Mouse (Mus musculus) liver, embryonic 12.5 days (tissue): ENCODE measurements around the gene Thsd7a. TPM values are rescaled to one million over a fixed set of nuclear protein-coding genes. Genes with fewer than 3 reads are reported as not detected.

Experiments
- ATAC-seq: fragments of 200-750 bp; cut with Nextera tagmentation; 2 replicates; pipeline ENCODE4 v1.8.0; 2017; ENCODE audit warnings: moderate number of reproducible peaks, mild to moderate bottlenecking, moderate library complexity
- H3K27ac ChIP-seq: fragments of 300-500 bp; sonication (generic); 2 replicates; pipeline ENCODE4 v1.5.1; 2016; ENCODE audit warnings: mild to moderate bottlenecking
- H3K27me3 ChIP-seq: fragments of 300-500 bp; sonication (generic); replicated peaks from 2 replicates; pipeline ENCODE4 v1.6.1; 2016; ENCODE audit warnings: mild to moderate bottlenecking, moderate library complexity
- H3K36me3 ChIP-seq: fragments of 300-500 bp; sonication (generic); 2 replicates; pipeline ENCODE4 v1.6.1; 2016; ENCODE audit warnings: mild to moderate bottlenecking, moderate library complexity
- H3K4me1 ChIP-seq: fragments of 300-500 bp; sonication (generic); 2 replicates; pipeline ENCODE4 v1.6.1; 2016
- H3K4me2 ChIP-seq: fragments of 300-500 bp; sonication (generic); 2 replicates; pipeline ENCODE4 v1.6.1; 2016; ENCODE audit warnings: mild to moderate bottlenecking, moderate library complexity
- H3K4me3 ChIP-seq: fragments of 300-500 bp; sonication (generic); 2 replicates; pipeline ENCODE4 v1.5.1; 2016; ENCODE audit warnings: mild to moderate bottlenecking, moderate library complexity
- H3K9ac ChIP-seq: fragments of 300-500 bp; sonication (generic); 2 replicates; pipeline ENCODE4 v1.6.1; 2016; ENCODE audit warnings: mild to moderate bottlenecking, moderate library complexity
- H3K9me3 ChIP-seq: fragments of 300-500 bp; sonication (generic); replicated peaks from 2 replicates; pipeline ENCODE4 v1.6.1; 2016; ENCODE audit warnings: mild to moderate bottlenecking, moderate library complexity
- WGBS: fragments of 180-500 bp; shearing (Covaris S2); methylation state at CpG from one replicate; pipeline ENCODE4 v1.1.7; 2016; ENCODE audit not compliant: insufficient replicate concordance; 5-methylcytosine and 5-hydroxymethylcytosine counted together
- polyA plus RNA-seq: library from polyadenylated mRNA; unstranded; fragments of >200 nt; fragmentation: Nextera tagmentation; extraction: Ambion mirVana; gene quantifications from 2 replicates; pipeline ENCODE4 v1.2.1, GENCODE M21; 2016

Gene Thsd7a
- polyA plus RNA-seq, 1 experiment from 2014 or later = 0.31 TPM

- H3K4me3 ChIP-seq = no peak overlapping the region
- no peak overlapping the region for H3K27ac ChIP-seq
- ATAC-seq = no peak
- H3K4me1 ChIP-seq = no peaks in the 10 kb centered on the region
- no peak overlapping the region for H3K9ac ChIP-seq
- no peaks in the 10 kb centered on the region for H3K36me3 ChIP-seq
- 30% methylated on average over 5 of the region's 5 CpGs for WGBS
- no peaks in the 10 kb centered on the region for H3K9me3 ChIP-seq
- no peak overlapping the region for H3K4me2 ChIP-seq
- no peaks in the 10 kb centered on the region for H3K27me3 ChIP-seq
These were observed 398.5 kb downstream of the Thsd7a start for GRCm38 (mm10) chr6:12350753-12351152.

GRCm38 (mm10) chr6:12349105-12349759 lies 400.0 kb downstream of the Thsd7a start:
- no peak overlapping the region for H3K4me2 ChIP-seq
- no peaks in the 10 kb centered on the region for H3K27me3 ChIP-seq
- no peak for ATAC-seq
- no peak overlapping the region for H3K4me3 ChIP-seq
- H3K4me1 ChIP-seq = no peaks in the 10 kb centered on the region
- 56% methylated on average over 3 of the region's 3 CpGs for WGBS
- H3K36me3 ChIP-seq = no peaks in the 10 kb centered on the region
- no peak overlapping the region for H3K9ac ChIP-seq
- H3K9me3 ChIP-seq = no peaks in the 10 kb centered on the region
- H3K27ac ChIP-seq = no peak overlapping the region

GRCm38 (mm10) chr6:12348667-12349066 lies 400.5 kb downstream of the Thsd7a start:
- H3K27ac ChIP-seq = no peak overlapping the region
- H3K9me3 ChIP-seq = no peaks in the 10 kb centered on the region
- no peaks in the 10 kb centered on the region for H3K4me1 ChIP-seq
- no peaks in the 10 kb centered on the region for H3K27me3 ChIP-seq
- H3K36me3 ChIP-seq = no peaks in the 10 kb centered on the region
- no peak for ATAC-seq
- H3K9ac ChIP-seq = no peak overlapping the region
- H3K4me2 ChIP-seq = no peak overlapping the region
- no peak overlapping the region for H3K4me3 ChIP-seq

- no peak for ATAC-seq
- H3K4me3 ChIP-seq = no peak overlapping the region
- H3K4me1 ChIP-seq = no peaks in the 10 kb centered on the region
- no peak overlapping the region for H3K4me2 ChIP-seq
- no peaks in the 10 kb centered on the region for H3K9me3 ChIP-seq
- H3K27ac ChIP-seq = no peak overlapping the region
- no peaks in the 10 kb centered on the region for H3K27me3 ChIP-seq
- H3K36me3 ChIP-seq = no peaks in the 10 kb centered on the region
- H3K9ac ChIP-seq = no peak overlapping the region
- 70% methylated on average over 14 of the region's 14 CpGs for WGBS
These were observed 412.3 kb downstream of the Thsd7a start for GRCm38 (mm10) chr6:12336590-12337584.

- Histone ChIP-seq H3K9me3 (no peaks in the 10 kb centered on the region), H3K4me3 (no peak overlapping the region), H3K4me2 (no peak overlapping the region), H3K9ac (no peak overlapping the region), H3K27ac (no peak overlapping the region), H3K36me3 (no peaks in the 10 kb centered on the region), H3K27me3 (no peaks in the 10 kb centered on the region), H3K4me1 (no peaks in the 10 kb centered on the region)
- no peak for ATAC-seq
- 32% methylated on average over 7 of the region's 7 CpGs for WGBS
These were observed 433.9 kb downstream of the Thsd7a start for GRCm38 (mm10) chr6:12315070-12315909.

- Histone ChIP-seq H3K4me3 (no peak overlapping the region), H3K36me3 (no peaks in the 10 kb centered on the region), H3K27me3 (no peaks in the 10 kb centered on the region), H3K4me1 (no peaks in the 10 kb centered on the region), H3K27ac (no peak overlapping the region), H3K9me3 (peaks cover 5% of the 10 kb centered on the region; the same call in 1 of the 2 replicates), H3K4me2 (no peak overlapping the region), H3K9ac (no peak overlapping the region)
- no peak for ATAC-seq
- 60% methylated on average over 2 of the region's 2 CpGs for WGBS
These were observed 441.7 kb downstream of the Thsd7a start for GRCm38 (mm10) chr6:12307502-12307901.

- H3K36me3 ChIP-seq = no peaks in the 10 kb centered on the region
- H3K4me3 ChIP-seq = no peak overlapping the region
- H3K4me1 ChIP-seq = no peaks in the 10 kb centered on the region
- no peak overlapping the region for H3K4me2 ChIP-seq
- no peak overlapping the region for H3K9ac ChIP-seq
- H3K27ac ChIP-seq = no peak overlapping the region
- WGBS = 69% methylated on average over 15 of the region's 15 CpGs
- H3K9me3 ChIP-seq = no peaks in the 10 kb centered on the region
- ATAC-seq = no peak
- H3K27me3 ChIP-seq = no peaks in the 10 kb centered on the region
These were observed 486.4 kb downstream of the Thsd7a start for GRCm38 (mm10) chr6:12262641-12263400.
